Comparison of ENCODE assay signal across 24 mouse cellular contexts in the genomic region with DNA sequence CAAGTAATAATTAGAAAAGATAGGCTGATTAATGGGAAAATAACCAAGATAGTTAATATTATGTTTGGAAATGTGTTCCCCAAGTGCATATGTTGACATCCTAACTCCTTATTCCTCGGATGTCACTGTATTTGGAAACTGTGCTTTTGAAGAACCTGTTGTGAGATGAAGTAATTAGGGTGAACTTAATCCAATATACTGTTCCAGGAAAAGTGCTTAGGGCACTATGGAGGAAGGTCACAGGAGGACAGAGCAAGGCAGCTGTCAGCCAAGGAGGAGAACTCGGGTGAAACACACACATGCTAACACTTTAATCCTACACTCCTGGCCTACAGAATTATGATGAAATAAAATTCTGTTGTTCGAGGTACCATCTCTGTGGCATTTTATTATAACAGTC. TPM values are rescaled to one million over a fixed set of nuclear protein-coding genes. Genes with fewer than 3 reads are reported as not detected.
DNase-seq lines count a peak whose midpoint lies in the region; ATAC-seq lines count a peak whose summit lies in the region.
"Had no signal": no experiment of that assay in that cellular context is flagged by ENCODE, and none has a peak within 500 bp of the region (broad histone marks: within the 10 kb centered on the region; RNA-seq: fewer than 3 reads in every experiment).

No protein-coding gene starts in this region.

- WGBS in hindbrain, embryonic 16.5 days: 82% methylated on average over 3 of the region's 3 CpGs
- WGBS in forebrain, embryonic 15.5 days: 73% methylated on average over 3 of the region's 3 CpGs

- no peak overlapping the region for H3K4me3 ChIP-seq in hindbrain, embryonic 16.5 days (ENCODE audit: low read length)
- H3K4me3 ChIP-seq in forebrain, embryonic 15.5 days: no peak overlapping the region

- no peak for ATAC-seq in hindbrain, embryonic 16.5 days
- ATAC-seq in forebrain, embryonic 15.5 days (replicated peaks): no peak
- ATAC-seq: activated CD4-positive, CD25-positive, alpha-beta regulatory T cell, adult 4 months; CD4-positive, CD25-positive, alpha-beta regulatory T cell, adult 4 months; Patski had no signal

- no peaks in the 10 kb centered on the region for H3K9me3 ChIP-seq in hindbrain, embryonic 16.5 days (ENCODE audit: control insufficient read depth, low read length)
- H3K9me3 ChIP-seq in forebrain, embryonic 15.5 days: no peaks in the 10 kb centered on the region
- H3K9me3 ChIP-seq: G1E had no signal

- H3K9ac ChIP-seq in hindbrain, embryonic 16.5 days (ENCODE audit: low read depth, low read length): no peak overlapping the region
- no peak overlapping the region for H3K9ac ChIP-seq in forebrain, embryonic 15.5 days (replicated peaks)

- no peak overlapping the region for H3K27ac ChIP-seq in hindbrain, embryonic 16.5 days (ENCODE audit: low read depth, low read length)
- no peak overlapping the region for H3K27ac ChIP-seq in forebrain, embryonic 15.5 days (replicated peaks)

- H3K4me2 ChIP-seq in hindbrain, embryonic 16.5 days (ENCODE audit: low read length): no peak overlapping the region
- H3K4me2 ChIP-seq in forebrain, embryonic 15.5 days (replicated peaks): no peak overlapping the region

- H3K36me3 ChIP-seq in hindbrain, embryonic 16.5 days (ENCODE audit: control insufficient read depth, insufficient read depth, low read length): no peaks in the 10 kb centered on the region
- H3K36me3 ChIP-seq in forebrain, embryonic 15.5 days: no peaks in the 10 kb centered on the region
- H3K36me3 ChIP-seq: G1E had no signal

- peak; percentile 66 for DNase-seq in adipocyte (ENCODE audit: low spot score)
- DNase-seq in fat pad, adult 2 months (ENCODE audit: extremely low read depth, low read depth, low spot score): peak; percentile 62
- peak; percentile 77 for DNase-seq in gonadal fat pad, adult 2 months (ENCODE audit: low read depth)
- no peak for DNase-seq in adrenal gland, postnatal 10 days
- DNase-seq: adrenal gland, adult 2 months; adrenal gland, adult 8-10 months; adrenal gland, postnatal 14 days; adrenal gland, postnatal 25 days; adrenal gland, postnatal 36 days; B cell, adult 2 months; cerebellum, adult 11 months; cerebellum, adult 11-12 months; cerebellum, adult 18-20 months; cerebellum, adult 2 months; cerebellum, adult 8-10 months had no signal

- no peaks in the 10 kb centered on the region for H3K27me3 ChIP-seq in hindbrain, embryonic 16.5 days (replicated peaks; ENCODE audit: control insufficient read depth, insufficient read depth, low read length)
- no peaks in the 10 kb centered on the region for H3K27me3 ChIP-seq in forebrain, embryonic 15.5 days
- H3K27me3 ChIP-seq: CH12.LX, Patski had no signal

- no peaks in the 10 kb centered on the region for H3K4me1 ChIP-seq in hindbrain, embryonic 16.5 days (ENCODE audit: control insufficient read depth, insufficient read depth, low read depth, low read length)
- no peaks in the 10 kb centered on the region for H3K4me1 ChIP-seq in forebrain, embryonic 15.5 days

RNA-seq across cellular contexts. Expression of a gene that starts 5.5 kb away (rescaled TPM):
- 300 and 304 TPM in 2 replicates for polyA plus RNA-seq in gonadal fat pad, adult 2 months (2012; rRNA removed)
- 1,000 to 10,000 TPM in 1 of 2 experiments, 100 to 1,000 TPM in 1; 700 to 1,333 TPM for total RNA-seq in adrenal gland, postnatal 10 days (2021)
- 148 and 166 TPM in 2 replicates for polyA plus RNA-seq in hindbrain, embryonic 16.5 days (2015; fragmentation: Nextera tagmentation; extraction: Ambion mirVana)
- polyA plus RNA-seq in forebrain, embryonic 15.5 days (2015; fragmentation: Nextera tagmentation; extraction: Ambion mirVana): 67.7 and 70.5 TPM in 2 replicates
- polyA plus RNA-seq: G1E had no signal

RNA-seq across cellular contexts. Expression of a gene that starts 40.4 kb away (rescaled TPM):
- 0.74 and 2.6 TPM in 2 replicates for polyA plus RNA-seq in gonadal fat pad, adult 2 months (2012; rRNA removed)
- total RNA-seq in adrenal gland, postnatal 10 days (2021): not detected
- 0.25 and 0.27 TPM in 2 replicates for polyA plus RNA-seq in hindbrain, embryonic 16.5 days (2015; fragmentation: Nextera tagmentation; extraction: Ambion mirVana)
- polyA plus RNA-seq in forebrain, embryonic 15.5 days (2015; fragmentation: Nextera tagmentation; extraction: Ambion mirVana): not detected in 2 replicates
- total RNA-seq: adrenal gland, adult 2 months; adrenal gland, adult 8-10 months; adrenal gland, postnatal 14 days; adrenal gland, postnatal 25 days; adrenal gland, postnatal 36 days; MEL had no signal
- polyA plus RNA-seq: adrenal gland, adult 2 months; C2C12; G1E had no signal
